Mouse (Mus musculus) kidney, embryonic 15.5 days (tissue): ENCODE data around the gene Glo1. TPM values are rescaled to one million over a fixed set of nuclear protein-coding genes. Genes with fewer than 3 reads are reported as not detected.
"Not testable (repeated sequence)": the region's sequence is repeated elsewhere in the genome, so short reads cannot be mapped to it uniquely, and the experiment has no call there.

Experiments used
- ATAC-seq: fragments of 200-750 bp; cut with Nextera tagmentation; replicated peaks from 2 replicates; pipeline ENCODE4 v1.8.0; 2017; ENCODE audit warnings: moderate TSS enrichment; ENCODE audit not compliant: low FRiP score
- H3K27ac ChIP-seq: fragments of 300-500 bp; sonication (generic); 2 replicates; pipeline ENCODE4 v1.5.1; 2015; ENCODE audit warnings: mild to moderate bottlenecking, inconsistent platforms
- H3K27me3 ChIP-seq: fragments of 300-500 bp; sonication (generic); 2 replicates; pipeline ENCODE4 v1.6.1; 2015; ENCODE audit warnings: inconsistent platforms
- H3K36me3 ChIP-seq: fragments of 300-500 bp; sonication (generic); 2 replicates; pipeline ENCODE4 v1.6.1; 2015; ENCODE audit warnings: inconsistent platforms
- H3K4me1 ChIP-seq: fragments of 300-500 bp; sonication (generic); 2 replicates; pipeline ENCODE4 v1.6.1; 2015; ENCODE audit warnings: inconsistent platforms
- H3K4me2 ChIP-seq: fragments of 300-500 bp; sonication (generic); 2 replicates; pipeline ENCODE4 v1.6.1; 2015; ENCODE audit warnings: moderate library complexity, mild to moderate bottlenecking, inconsistent platforms
- H3K4me3 ChIP-seq: fragments of 300-500 bp; sonication (generic); replicated peaks from 2 replicates; pipeline ENCODE4 v1.5.1; 2015; ENCODE audit warnings: mild to moderate bottlenecking, inconsistent platforms
- H3K9ac ChIP-seq: fragments of 300-500 bp; sonication (generic); 2 replicates; pipeline ENCODE4 v1.6.1; 2015; ENCODE audit warnings: mild to moderate bottlenecking, inconsistent platforms
- H3K9me3 ChIP-seq: fragments of 300-500 bp; sonication (generic); replicated peaks from 2 replicates; pipeline ENCODE4 v1.6.1; 2016; ENCODE audit warnings: inconsistent platforms
- WGBS: fragments of 180-500 bp; shearing (Covaris S2); methylation state at CpG from one replicate; pipeline ENCODE4 v1.1.7; 2015; ENCODE audit warnings: mixed read lengths; 5-methylcytosine and 5-hydroxymethylcytosine counted together
- polyA plus RNA-seq: library from polyadenylated mRNA; unstranded; fragments of >200 nt; fragmentation: Nextera tagmentation; extraction: Ambion mirVana; gene quantifications from 2 replicates; pipeline ENCODE4 v1.2.1, GENCODE M21; 2015

The Glo1 gene
- polyA plus RNA-seq = 221 and 230 TPM in 2 replicates

DNA sequence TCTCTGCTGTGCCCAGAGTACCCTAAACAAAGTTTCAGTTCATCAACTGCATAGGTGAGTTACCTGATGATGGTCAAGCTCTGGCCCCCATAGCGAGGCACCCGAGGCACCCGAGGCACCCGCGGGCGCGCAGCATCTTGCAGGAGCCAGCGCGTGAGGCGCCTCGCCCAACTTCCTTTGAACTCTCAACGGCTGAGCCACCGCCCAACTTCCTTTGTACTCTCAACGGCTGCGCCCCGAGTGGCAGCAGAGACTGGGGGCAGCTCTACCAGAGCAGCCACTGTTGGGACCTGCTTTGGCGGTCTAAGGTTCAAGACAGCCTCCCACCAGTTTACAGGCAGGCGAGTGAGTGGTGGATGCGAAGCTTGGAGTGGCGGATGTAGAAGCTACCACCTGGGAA, at the start of gene Glo1:
Gene Glo1, minus strand, starts transcription at position 153 of the 400 bp plus-strand sequence.
- not testable (repeated sequence) for H3K36me3 ChIP-seq, H3K4me3 ChIP-seq, H3K9me3 ChIP-seq, H3K9ac ChIP-seq, H3K4me2 ChIP-seq, H3K27ac ChIP-seq, H3K4me1 ChIP-seq, H3K27me3 ChIP-seq, ATAC-seq
- whole genome bisulfite sequencing = no CpG with 5 or more reads among the region's 20 CpGs

DNA sequence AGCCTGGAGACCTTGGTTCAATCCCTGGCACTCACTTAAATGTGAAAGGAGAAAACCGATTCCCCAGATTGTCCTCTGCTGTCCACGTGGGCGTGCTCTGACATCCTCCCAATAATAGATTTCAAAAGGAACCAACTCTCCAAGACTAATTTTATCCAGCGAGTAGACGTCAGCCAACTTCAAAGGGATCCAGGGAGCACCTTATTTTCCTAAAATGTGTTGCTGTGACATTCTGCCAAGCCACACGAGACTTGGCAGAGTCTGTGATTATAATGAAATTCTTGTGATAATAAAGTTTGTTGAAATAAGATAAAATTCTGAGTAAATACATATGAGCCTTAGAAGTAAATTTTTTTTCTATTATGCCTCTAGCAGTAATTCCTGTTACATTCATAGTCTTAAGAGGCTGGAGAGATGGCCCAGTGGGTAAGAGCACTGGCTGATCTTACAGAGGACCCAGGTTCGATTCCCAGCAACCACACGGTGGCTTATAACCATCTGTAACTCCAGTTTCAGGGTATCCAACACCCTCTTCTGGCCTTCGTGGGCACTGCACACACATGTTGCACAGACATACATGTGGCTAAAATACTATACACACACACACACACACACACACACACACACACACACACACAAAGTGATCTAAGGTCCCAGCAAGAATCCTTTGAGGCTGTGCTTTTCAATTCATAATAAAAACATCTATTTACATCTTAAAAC, 48.5 kb upstream of the Glo1 start:
- no peak for ATAC-seq
- Histone ChIP-seq H3K27ac (no peak overlapping the region), H3K4me2 (no peak overlapping the region), H3K4me3 (no peak overlapping the region), H3K36me3 (no peaks in the 10 kb centered on the region), H3K27me3 (no peaks in the 10 kb centered on the region), H3K9ac (no peak overlapping the region), H3K9me3 (no peaks in the 10 kb centered on the region; the same call in 1 of the 2 replicates), H3K4me1 (no peaks in the 10 kb centered on the region)
- WGBS = 81% methylated on average over 9 of the region's 9 CpGs

DNA sequence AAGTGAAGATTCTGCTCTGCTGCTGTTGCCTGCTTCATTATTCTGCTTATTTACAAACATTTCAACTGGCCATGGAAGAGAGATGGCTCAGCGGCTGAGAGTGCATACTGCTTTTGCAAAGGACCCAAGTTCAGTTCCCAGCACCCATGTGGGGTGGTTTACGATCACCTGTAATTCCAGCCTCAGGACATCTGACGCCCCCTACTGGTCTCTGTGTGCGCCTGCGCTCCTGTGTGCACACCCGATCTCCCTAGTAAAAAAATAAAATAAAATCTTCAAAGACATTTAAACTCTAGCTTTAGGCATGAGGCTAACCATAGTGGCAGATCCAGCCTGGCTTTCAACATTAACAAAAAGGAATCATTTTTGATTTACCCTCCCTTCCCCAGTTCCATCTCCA, 46.4 kb upstream of the Glo1 start:
- Histone ChIP-seq H3K27ac (no peak overlapping the region), H3K36me3 (no peaks in the 10 kb centered on the region), H3K4me2 (no peak overlapping the region), H3K27me3 (no peaks in the 10 kb centered on the region), H3K4me1 (no peaks in the 10 kb centered on the region), H3K4me3 (no peak overlapping the region), H3K9ac (no peak overlapping the region), H3K9me3 (no peaks in the 10 kb centered on the region)
- ATAC-seq = no peak
- 91% methylated on average over 6 of the region's 6 CpGs for WGBS

DNA sequence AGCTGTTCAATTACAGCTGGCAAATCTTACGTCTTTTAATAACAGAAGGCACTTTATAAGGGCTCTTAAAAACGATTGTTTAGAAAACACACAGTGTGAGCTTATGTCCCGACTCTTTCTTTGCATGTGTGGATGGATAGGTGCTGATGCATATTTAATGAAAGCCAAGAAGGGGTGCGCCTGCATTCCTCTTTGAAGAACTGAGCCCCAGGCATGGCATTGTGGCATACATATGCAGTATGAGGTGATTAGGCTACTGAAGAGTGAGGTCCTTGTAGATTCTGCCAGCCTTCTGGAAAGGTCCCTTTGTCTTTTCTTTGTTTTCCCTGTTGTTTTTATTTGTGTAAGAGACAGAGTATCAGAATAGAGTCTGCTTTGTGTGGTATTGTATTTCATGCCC, 45.9 kb upstream of the Glo1 start:
- no peak overlapping the region for H3K9ac ChIP-seq
- H3K9me3 ChIP-seq = no peaks in the 10 kb centered on the region
- no peak for ATAC-seq
- WGBS = 82% methylated on average over 4 of the region's 4 CpGs
- no peak overlapping the region for H3K4me3 ChIP-seq
- no peak overlapping the region for H3K27ac ChIP-seq
- H3K27me3 ChIP-seq = no peaks in the 10 kb centered on the region
- no peaks in the 10 kb centered on the region for H3K36me3 ChIP-seq
- no peaks in the 10 kb centered on the region for H3K4me1 ChIP-seq
- H3K4me2 ChIP-seq = no peak overlapping the region

DNA sequence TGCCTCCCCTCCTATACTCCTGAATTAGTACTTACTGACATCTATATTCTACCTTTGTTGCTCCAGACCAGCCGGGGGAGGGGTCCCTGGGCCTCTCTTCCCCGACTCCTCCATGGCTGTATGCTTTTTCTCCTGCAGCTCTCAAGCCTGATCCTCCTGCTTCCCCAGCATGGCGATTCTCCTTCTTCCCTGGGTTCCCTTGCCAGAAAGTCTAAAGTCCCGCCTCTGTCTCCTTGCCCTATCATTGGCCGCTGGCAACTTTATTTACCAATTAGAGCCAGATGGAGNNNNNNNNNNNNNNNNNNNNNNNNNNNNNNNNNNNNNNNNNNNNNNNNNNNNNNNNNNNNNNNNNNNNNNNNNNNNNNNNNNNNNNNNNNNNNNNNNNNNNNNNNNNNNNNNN, 38.2 kb upstream of the Glo1 start:
- Histone ChIP-seq H3K9ac (no peak overlapping the region), H3K27ac (no peak overlapping the region), H3K4me2 (no peak overlapping the region), H3K9me3 (no peaks in the 10 kb centered on the region; the same call in 1 of the 2 replicates), H3K4me3 (no peak overlapping the region), H3K4me1 (no peaks in the 10 kb centered on the region), H3K27me3 (no peaks in the 10 kb centered on the region), H3K36me3 (no peaks in the 10 kb centered on the region)
- 75% methylated on average over 5 of the region's 5 CpGs for WGBS
- no peak for ATAC-seq

DNA sequence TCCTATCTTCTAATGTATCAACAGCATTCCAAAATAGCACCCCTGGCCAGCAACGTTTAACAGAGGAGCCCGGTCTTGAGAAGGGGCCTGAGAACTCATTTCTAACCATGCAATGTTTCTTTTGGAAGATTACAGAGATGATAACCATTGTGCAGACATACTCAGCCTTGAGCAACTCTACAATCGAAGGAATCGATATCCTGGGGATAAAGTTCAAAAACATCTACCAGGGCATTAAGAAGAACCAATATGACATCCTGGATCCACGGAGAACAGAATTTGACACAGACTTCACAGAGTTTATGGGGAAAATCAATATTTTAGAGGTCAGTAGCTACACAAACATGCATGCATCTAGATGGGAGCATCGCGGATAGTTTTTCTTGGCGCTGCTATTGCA, 36.5 kb upstream of the Glo1 start:
- Histone ChIP-seq H3K9me3 (no peaks in the 10 kb centered on the region; the same call in 1 of the 2 replicates), H3K27ac (no peak overlapping the region), H3K4me2 (no peak overlapping the region), H3K4me3 (no peak overlapping the region), H3K4me1 (0 out of 2 replicates have a peak, but pooled peaks cover 4% of the 10 kb centered on the region), H3K9ac (no peak overlapping the region), H3K36me3 (no peaks in the 10 kb centered on the region), H3K27me3 (no peaks in the 10 kb centered on the region)
- 88% methylated on average over 8 of the region's 8 CpGs for WGBS
- ATAC-seq = no peak

DNA sequence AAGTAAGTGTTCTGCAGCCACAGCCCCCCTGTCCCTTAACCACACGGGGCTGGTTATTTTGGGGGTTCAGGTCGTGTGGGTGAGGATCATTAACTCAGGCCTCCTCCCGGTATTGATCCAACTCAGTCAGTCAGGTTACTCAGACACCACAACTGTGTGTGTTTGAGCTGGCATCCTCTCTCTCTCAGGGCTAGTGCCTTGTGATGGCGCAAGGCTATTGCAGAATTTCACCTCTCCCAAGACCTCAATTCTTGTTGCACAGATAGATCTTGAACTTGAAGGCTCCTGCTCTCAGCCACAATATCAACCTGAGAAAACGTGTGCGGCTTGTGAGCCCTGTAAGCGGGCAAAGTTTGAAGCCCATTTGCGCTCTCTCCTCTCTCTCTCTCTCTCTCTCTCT, 35.5 kb upstream of the Glo1 start:
- Histone ChIP-seq H3K4me3 (no peak overlapping the region), H3K36me3 (no peaks in the 10 kb centered on the region), H3K4me2 (no peak overlapping the region), H3K4me1 (0 out of 2 replicates have a peak, but pooled peaks cover 4% of the 10 kb centered on the region), H3K27me3 (no peaks in the 10 kb centered on the region), H3K9me3 (no peaks in the 10 kb centered on the region; the same call in 1 of the 2 replicates), H3K9ac (no peak overlapping the region), H3K27ac (no peak overlapping the region)
- no peak for ATAC-seq
- WGBS = 75% methylated on average over 8 of the region's 8 CpGs

DNA sequence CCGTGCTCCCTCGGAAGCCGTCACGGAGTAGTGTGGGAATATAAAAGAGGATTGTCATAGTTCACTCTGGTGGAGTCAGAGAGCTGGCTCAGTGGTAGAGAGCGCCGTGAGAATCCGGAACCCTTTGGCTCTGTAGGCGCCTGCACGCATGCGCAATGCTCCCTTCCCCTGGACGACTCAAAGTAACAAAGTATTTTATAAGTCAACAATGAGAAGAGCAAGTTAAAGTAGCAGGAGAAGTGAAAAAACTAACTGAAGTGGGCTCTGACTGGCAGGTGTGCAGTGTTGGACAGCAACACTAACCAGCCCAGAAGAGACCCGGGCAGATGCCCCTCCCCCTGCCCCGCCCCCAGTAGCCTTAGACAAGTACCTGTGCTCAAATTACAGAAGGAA, 31.5 kb upstream of the Glo1 start:
- H3K27ac ChIP-seq = peak overlapping the region; percentile 84
- H3K4me2 ChIP-seq = peak overlapping the region; percentile 58
- no peaks in the 10 kb centered on the region for H3K9me3 ChIP-seq
- H3K4me3 ChIP-seq = peak overlapping the region; percentile 44
- WGBS = 17% methylated on average over 13 of the region's 13 CpGs
- peak; percentile 86 for ATAC-seq
- no peaks in the 10 kb centered on the region for H3K36me3 ChIP-seq
- 0 out of 2 replicates have a peak, but pooled peaks cover 4% of the 10 kb centered on the region for H3K4me1 ChIP-seq
- no peaks in the 10 kb centered on the region for H3K27me3 ChIP-seq
- peak overlapping the region; percentile 5; the same call in 1 of the 2 replicates for H3K9ac ChIP-seq

DNA sequence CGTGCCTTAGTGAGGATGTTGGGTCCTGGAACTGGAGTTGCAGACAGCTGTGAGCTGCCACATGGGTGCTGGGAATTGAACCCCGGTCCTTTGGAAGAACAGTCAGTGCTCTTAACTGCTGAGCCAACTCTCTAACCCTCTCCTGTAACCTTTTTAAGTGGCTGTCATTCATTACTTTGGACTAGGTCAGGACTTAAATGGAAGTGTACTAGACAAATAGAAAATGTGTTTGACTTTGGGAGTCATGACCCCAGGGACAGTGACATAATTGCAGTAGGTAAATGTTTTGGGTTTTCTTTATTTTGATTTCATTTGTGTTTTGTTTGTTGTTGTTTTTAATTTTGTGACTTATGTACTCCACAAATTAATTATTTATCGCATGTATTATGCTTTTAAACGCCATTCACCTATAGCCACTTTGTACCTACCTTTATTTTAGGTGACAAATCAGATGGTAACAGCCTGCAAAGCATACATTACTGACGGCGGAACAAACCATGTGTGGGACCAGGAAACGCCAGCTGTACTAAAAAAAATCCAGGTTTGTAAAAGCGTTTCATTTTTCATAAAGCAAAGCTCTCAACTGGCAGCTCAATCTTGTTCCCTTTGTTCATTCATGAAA, 31.0 kb upstream of the Glo1 start:
- WGBS = 55% methylated on average over 8 of the region's 8 CpGs
- peak overlapping the region; percentile 58 for H3K4me2 ChIP-seq
- no peaks in the 10 kb centered on the region for H3K27me3 ChIP-seq
- H3K4me1 ChIP-seq = 0 out of 2 replicates have a peak, but pooled peaks cover 4% of the 10 kb centered on the region
- H3K36me3 ChIP-seq = no peaks in the 10 kb centered on the region
- H3K27ac ChIP-seq = peak overlapping the region; percentile 84
- no peak for ATAC-seq
- peak overlapping the region; percentile 5; the same call in 1 of the 2 replicates for H3K9ac ChIP-seq
- H3K9me3 ChIP-seq = peaks cover 4% of the 10 kb centered on the region; the same call in 1 of the 2 replicates
- H3K4me3 ChIP-seq = peak overlapping the region; percentile 44

DNA sequence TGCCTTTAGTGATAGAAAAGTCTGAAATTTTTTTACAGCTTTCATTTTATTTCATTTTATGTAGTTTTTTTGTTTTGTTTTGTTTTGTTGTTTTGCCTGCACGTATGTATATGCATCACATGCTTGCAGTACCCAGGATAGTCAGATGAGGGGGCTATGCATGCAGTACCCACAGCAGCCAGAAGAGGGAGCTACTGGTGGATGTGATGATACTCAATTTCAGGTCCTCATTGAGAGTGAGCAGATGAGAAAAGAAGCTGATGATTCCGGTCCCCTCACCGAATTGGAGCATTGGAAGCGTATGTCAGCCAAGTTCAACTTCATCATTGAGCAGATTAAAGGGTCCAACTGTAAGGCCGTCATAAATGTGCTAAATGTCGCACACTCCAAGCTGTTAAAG, 26.3 kb upstream of the Glo1 start:
- H3K4me2 ChIP-seq = no peak overlapping the region
- no peaks in the 10 kb centered on the region for H3K36me3 ChIP-seq
- no peak overlapping the region for H3K4me3 ChIP-seq
- no peaks in the 10 kb centered on the region for H3K27me3 ChIP-seq
- ATAC-seq = no peak
- H3K4me1 ChIP-seq = no peaks in the 10 kb centered on the region
- H3K27ac ChIP-seq = no peak overlapping the region
- H3K9ac ChIP-seq = no peak overlapping the region
- 92% methylated on average over 6 of the region's 6 CpGs for WGBS
- peaks cover 9% of the 10 kb centered on the region for H3K9me3 ChIP-seq

DNA sequence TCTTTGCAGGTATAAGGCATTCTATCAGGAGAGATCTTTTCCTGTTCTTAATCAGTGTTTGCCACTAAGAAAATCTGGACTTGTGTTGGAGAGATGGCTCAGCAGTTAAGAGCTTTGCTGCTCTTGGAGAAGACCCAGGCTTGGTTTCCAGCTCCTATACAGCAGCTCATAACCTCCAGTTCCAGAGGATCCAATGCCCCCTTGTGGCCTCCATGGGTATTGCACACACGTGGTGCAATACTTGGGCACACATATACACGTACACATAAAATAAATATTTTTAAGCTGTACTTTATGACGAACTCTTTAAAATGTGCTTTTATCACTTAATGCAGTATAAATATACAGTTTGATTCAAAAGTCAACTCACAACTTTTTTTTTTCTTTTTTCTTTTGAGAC, 22.1 kb upstream of the Glo1 start:
- WGBS = 97% methylated on average over 3 of the region's 3 CpGs
- no peak for ATAC-seq

DNA sequence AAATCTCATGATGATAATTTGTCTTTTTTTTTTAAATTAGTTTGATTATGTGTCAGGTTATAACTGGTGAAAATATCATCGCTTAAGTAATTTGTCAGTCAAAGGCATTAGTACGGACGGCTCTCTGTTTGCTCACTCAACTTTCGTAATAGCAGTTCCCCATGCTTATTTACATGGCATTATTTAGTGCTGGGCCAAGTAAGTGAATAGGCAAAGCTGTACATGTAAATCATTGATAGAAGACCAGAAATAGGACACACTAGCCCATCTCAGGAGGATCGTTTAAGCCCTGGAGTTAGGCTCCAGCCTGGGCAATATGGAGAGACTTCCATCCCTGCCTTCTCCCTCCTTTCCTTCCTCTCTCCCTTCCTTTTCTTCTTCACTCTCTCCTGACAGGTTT, 14.2 kb upstream of the Glo1 start:
- no peak overlapping the region for H3K9ac ChIP-seq
- H3K4me2 ChIP-seq = no peak overlapping the region
- H3K27me3 ChIP-seq = no peaks in the 10 kb centered on the region
- no peaks in the 10 kb centered on the region for H3K4me1 ChIP-seq
- H3K27ac ChIP-seq = no peak overlapping the region
- no peaks in the 10 kb centered on the region for H3K36me3 ChIP-seq
- H3K9me3 ChIP-seq = no peaks in the 10 kb centered on the region
- H3K4me3 ChIP-seq = no peak overlapping the region
- WGBS = 88% methylated on average over 5 of the region's 5 CpGs
- no peak for ATAC-seq

More for the DNA sequence above, 22.1 kb upstream of the Glo1 start:
- Histone ChIP-seq H3K27me3 (no peaks in the 10 kb centered on the region), H3K4me2 (no peak overlapping the region), H3K9me3 (peaks cover 9% of the 10 kb centered on the region), H3K4me3 (no peak overlapping the region), H3K27ac (no peak overlapping the region), H3K9ac (no peak overlapping the region), H3K36me3 (no peaks in the 10 kb centered on the region), H3K4me1 (no peaks in the 10 kb centered on the region)
